Mouse (Mus musculus): ENCODE measurements around the gene Phb2.
"Not testable (repeated sequence)": the region's sequence is repeated elsewhere in the genome, so short reads cannot be mapped to it uniquely, and the experiment has no call there.

Phb2 gene

DNA sequence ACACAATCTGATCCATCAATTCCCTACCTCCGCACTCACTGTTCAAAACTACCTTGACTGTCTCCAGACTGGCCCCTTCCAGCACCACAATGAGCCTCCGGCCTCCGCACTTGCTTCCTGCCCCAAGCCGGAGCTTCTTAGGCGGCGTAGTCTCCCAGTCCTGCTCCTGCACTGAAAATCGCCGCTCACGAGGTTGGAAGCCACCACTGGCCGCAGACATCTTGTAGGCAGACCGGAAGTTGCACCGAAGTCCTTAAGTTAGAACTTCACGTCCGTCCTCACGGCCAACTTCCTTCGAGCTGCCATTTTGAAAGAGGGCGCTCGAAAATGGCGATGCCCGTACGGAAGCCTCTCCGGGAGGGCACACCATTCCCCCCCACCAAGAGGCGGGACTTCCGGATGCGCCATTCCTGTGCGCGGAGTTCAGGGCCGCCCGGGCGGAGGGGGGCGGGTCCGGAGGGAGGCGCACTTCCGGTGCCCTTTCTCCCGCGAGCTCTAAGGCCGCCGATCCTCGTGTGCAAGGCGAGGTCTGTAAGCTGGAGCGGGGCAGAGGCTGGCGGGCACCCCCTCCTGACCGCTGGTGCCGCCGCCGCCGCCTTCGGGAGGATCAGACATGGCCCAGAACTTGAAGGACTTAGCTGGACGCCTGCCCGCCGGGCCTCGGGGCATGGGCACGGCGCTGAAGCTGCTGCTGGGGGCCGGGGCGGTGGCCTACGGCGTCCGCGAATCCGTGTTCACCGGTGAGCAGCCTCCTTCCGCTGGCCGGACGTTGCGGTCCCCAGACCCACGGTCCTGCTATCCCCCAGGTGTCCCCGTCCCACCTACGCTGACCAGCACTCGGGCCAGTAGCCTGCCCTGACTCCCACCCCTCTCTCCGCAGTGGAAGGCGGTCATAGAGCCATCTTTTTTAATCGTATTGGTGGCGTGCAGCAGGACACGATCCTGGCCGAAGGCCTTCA lies at the start of gene Phb2, which contains the start of gene Emg1:
TSS of gene Phb2 (plus strand) at position 513 of the 959 bp plus-strand sequence.
TSS of gene Emg1 (minus strand) at position 355 of the 959 bp plus-strand sequence.
- peak; percentile 96 to 97 for DNase-seq

- peak; percentile 99 to 100 for DNase-seq
Observed at GRCm38 (mm10) chr6:124662477-124663423, 49.4 kb upstream of the Phb2 start, which contains the start of gene Lpcat3. Gene Lpcat3, plus strand, starts transcription at chr6:124663027.

- no peak for DNase-seq
Observed at GRCm38 (mm10) chr6:124663424-124663795, 48.7 kb upstream of the Phb2 start.

DNA sequence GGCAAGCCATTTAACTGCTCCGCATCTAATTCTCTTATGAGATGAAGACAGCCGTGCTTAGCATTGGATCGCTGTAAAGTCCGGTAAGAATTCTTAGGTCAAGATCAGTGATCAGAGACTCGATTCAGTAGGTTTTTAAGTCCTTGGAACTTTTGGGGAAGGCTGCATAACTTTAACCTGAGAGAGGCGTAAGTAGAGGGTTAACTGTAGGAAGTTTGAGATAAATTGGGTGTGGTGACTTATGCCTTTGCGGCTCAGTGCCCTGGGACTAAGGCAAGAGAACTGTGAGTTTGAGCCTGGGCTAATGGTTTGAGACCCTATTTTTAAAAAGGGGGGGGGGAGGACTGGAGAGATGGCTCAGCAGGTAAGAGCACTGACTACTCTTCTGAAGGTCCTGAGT lies 47.9 kb upstream of the Phb2 start:
- no peak for DNase-seq

- no peak for DNase-seq
Observed at GRCm38 (mm10) chr6:124665011-124665410, 47.1 kb upstream of the Phb2 start.

DNA sequence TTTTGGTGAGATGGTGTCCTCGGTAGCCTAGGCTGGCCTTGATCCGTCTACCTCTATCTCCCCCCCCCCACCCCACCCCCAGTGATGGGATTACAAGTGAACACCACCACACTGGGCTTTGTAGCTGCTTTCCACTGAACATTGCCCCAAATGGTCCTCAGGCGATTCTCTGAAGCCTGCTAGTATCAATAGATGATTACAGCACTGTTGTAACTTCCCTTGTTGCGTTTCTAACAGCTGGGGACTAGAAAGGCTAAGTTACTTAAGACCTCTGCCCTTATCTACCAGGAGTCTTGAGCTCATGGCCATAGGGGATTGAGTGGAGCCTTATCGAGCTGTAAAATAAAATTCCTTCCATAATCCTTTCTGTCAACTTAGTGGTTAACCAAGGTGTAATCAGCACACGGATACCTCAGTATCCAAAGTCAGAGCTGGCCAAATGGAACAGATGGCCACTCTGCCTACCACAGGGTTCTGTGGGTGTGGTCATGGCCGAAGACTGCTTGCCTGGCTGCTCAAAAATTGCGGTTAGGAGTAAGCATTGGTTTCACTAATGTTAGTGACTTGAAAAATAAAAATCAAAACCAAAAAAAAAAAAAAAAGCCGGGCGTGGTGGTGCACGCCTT lies 42.8 kb upstream of the Phb2 start:
- peak; percentile 85 for DNase-seq

- peak; percentile 37 to 49 for DNase-seq
Observed at GRCm38 (mm10) chr6:124670281-124670900, 41.7 kb upstream of the Phb2 start.

GRCm38 (mm10) chr6:124672100-124672499 lies 40.0 kb upstream of the Phb2 start:
- no peak for DNase-seq

GRCm38 (mm10) chr6:124673619-124674018 lies 38.5 kb upstream of the Phb2 start:
- peak; percentile 75 to 76 for DNase-seq

GRCm38 (mm10) chr6:124674591-124674990 lies 37.5 kb upstream of the Phb2 start:
- DNase-seq: no peak

GRCm38 (mm10) chr6:124676171-124676570 lies 36.0 kb upstream of the Phb2 start:
- DNase-seq: no peak

- DNase-seq: no peak
Observed at GRCm38 (mm10) chr6:124678769-124679168, 33.4 kb upstream of the Phb2 start.

DNA sequence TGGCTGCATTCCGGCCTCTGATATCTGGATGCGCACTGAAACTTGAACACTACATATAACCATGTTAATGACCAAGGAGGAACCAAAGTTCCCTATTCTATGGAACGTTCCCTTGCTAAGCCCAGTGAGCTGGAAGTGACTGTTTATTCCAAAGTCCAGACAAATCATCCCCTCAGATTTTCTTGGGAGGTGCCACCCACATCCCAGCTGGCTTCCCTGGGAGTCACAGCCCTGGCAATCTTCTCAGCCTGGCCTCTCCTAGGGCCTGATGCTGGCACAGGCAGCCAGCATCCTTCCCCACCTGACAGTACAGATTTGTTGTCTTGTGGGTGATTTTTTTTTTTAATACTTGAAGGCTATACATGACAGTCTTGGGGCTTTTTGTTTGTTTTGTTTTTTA lies 32.6 kb upstream of the Phb2 start:
- DNase-seq: no peak

GRCm38 (mm10) chr6:124682291-124682690 lies 29.8 kb upstream of the Phb2 start:
- DNase-seq: not testable (repeated sequence)

DNA sequence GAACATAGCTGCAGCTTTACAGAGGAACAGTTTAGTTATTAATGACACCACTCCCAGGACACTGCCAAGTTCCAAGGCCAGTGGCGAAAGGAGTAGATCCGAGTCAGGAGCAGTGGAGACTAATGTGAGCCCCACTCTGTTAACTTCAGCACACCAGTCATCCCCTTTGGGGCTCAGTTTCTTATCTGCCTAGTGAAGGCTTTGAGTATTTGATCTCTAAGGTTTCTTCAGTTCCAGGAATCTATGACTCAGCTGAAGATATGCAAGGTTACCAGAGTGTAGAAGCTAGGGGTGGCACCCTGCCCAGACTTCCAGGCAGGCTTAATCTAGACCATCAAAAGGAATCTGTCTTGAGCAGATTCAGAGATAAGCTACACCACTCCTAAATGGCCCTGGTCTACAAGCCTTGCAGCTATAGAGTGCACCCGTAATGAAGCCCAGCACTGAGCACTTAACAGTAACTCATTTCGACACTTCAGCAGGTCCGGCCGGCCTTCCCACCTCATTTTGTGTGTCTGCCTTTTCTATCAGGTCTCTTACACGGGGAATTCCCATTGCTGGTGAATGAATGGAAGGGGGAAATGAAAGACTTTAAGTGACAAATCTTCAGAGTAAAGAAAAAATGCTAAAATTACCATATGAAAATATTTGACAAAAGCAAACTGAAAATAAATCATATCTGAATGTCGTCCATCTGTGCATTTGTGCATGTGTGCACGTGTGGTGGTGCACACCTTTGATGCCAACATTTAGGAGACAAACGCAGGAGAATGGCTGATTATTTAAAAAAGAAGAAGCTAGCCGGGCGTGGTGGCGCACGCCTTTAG lies 28.3 kb upstream of the Phb2 start:
- peak; percentile 57 to 60 for DNase-seq

GRCm38 (mm10) chr6:124685606-124686386 lies 26.3 kb upstream of the Phb2 start:
- DNase-seq: no peak

DNA sequence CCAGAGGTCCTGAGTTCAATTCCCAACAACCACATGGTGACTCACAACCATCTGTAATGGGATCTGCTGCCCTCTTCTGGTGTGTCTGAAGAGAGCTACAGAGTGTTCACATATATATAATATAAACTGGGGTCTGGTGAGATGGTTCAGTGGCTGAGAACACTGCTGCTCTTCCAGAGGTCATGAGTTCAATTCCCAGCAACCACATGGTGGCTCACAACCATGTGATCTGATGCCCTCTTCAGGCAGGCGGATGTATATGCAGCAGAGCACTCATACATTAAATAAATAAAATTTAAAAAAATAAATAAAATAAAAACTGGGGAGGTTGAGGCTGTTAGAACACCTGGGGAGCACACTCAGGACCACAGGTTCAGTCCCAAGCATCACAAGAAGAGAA lies 25.5 kb upstream of the Phb2 start:
- DNase-seq: not testable (repeated sequence)

DNA sequence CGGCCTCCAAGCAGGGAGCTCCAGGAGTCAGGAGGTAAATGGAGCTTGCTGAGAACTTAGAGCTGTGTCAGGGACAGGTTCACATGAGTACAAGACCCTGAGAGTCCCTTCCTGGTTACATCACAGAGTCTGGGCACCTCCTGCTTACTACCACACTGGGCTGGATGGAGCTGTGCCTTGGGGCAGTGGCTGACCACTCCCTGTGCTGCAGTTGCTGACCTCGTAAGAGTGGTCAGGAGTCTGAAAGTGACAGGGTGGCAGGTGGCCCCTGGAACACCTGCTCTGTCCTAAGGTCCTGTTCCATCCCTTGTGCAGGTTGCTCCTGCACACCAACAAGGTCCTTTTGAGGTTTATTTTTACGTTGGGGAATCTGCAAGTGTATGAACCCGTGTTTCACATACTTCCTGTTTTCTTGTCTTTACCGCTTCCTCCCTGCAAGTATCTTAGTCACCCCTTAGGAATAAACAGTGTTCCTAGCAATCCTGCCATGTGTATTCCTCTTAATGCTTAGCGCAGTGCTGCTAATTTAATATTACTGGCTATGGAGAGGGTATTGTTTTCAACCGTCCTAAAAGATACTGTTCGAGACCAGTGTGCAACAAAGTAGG lies 23.9 kb upstream of the Phb2 start:
- DNase-seq: no peak

GRCm38 (mm10) chr6:124689011-124689410 lies 23.1 kb upstream of the Phb2 start:
- no peak for DNase-seq

- no peak for DNase-seq
Observed at GRCm38 (mm10) chr6:124690517-124690916, 21.6 kb upstream of the Phb2 start.

Measured in cerebellum, postnatal 36 days (tissue).